Mouse (Mus musculus) stomach, postnatal 0 days (tissue): ENCODE data around the gene Lrrc14b. TPM values are rescaled to one million over a fixed set of nuclear protein-coding genes. Genes with fewer than 3 reads are reported as not detected.

Experiments
- ATAC-seq: fragments of 200-750 bp; cut with Nextera tagmentation; 2 replicates; pipeline ENCODE4 v1.8.0; 2017; ENCODE audit not compliant: low FRiP score, low TSS enrichment
- DNase-seq: peaks from one replicate; pipeline ENCODE4 v3.0.0-alpha.2; 2016; ENCODE audit warnings: low spot score
- H3K27ac ChIP-seq: fragments of 300-500 bp; sonication (generic); replicated peaks from 2 replicates; pipeline ENCODE4 v1.5.1; 2014; ENCODE audit warnings: mild to moderate bottlenecking, control low read depth
- H3K27me3 ChIP-seq: fragments of 300-500 bp; sonication (generic); 2 replicates; pipeline ENCODE4 v1.6.1; 2014; ENCODE audit warnings: low read length; ENCODE audit not compliant: control insufficient read depth, insufficient read depth
- H3K36me3 ChIP-seq: fragments of 300-500 bp; sonication (generic); 2 replicates; pipeline ENCODE4 v1.6.1; 2014; ENCODE audit warnings: low read length, mixed read lengths; ENCODE audit not compliant: control insufficient read depth, insufficient read depth
- H3K4me1 ChIP-seq: fragments of 300-500 bp; sonication (generic); replicated peaks from 2 replicates; pipeline ENCODE4 v1.6.1; 2014; ENCODE audit warnings: antibody characterized with exemption; ENCODE audit not compliant: control insufficient read depth, insufficient read depth
- H3K4me2 ChIP-seq: fragments of 300-500 bp; sonication (generic); replicated peaks from 2 replicates; pipeline ENCODE4 v1.6.1; 2014; ENCODE audit warnings: low read depth, mild to moderate bottlenecking, control low read depth, moderate library complexity
- H3K4me3 ChIP-seq: fragments of 300-500 bp; sonication (generic); 2 replicates; pipeline ENCODE4 v1.5.1; 2014; ENCODE audit warnings: low read depth, low read length, control low read depth
- H3K9ac ChIP-seq: fragments of 300-500 bp; sonication (generic); 2 replicates; pipeline ENCODE4 v1.6.1; 2014; ENCODE audit warnings: mild to moderate bottlenecking, low read length, control low read depth, mixed read lengths
- H3K9me3 ChIP-seq: fragments of 300-500 bp; sonication (generic); 2 replicates; pipeline ENCODE4 v1.6.1; 2016; ENCODE audit warnings: low read length; ENCODE audit not compliant: control insufficient read depth
- CTCF ChIP-seq: IDR thresholded peaks from 2 replicates; pipeline ENCODE4 v1.5.1; 2016; ENCODE audit warnings: antibody characterized with exemption, low read depth, mild to moderate bottlenecking, moderate library complexity
- EP300 ChIP-seq: optimal IDR thresholded peaks from 2 replicates; pipeline ENCODE3; 2016; ENCODE audit warnings: antibody characterized with exemption
- WGBS: fragments of 180-500 bp; shearing (Covaris S2); extraction: QIAGEN DNeasy Blood & Tissue Kit; methylation state at CpG from one replicate; pipeline ENCODE4 v1.1.7; 2014; 5-methylcytosine and 5-hydroxymethylcytosine counted together
- microRNA counts: library from miRNA; unstranded; fragments of <30 nt; microRNA quantifications from one replicate; lab custom pipeline; 2015
- microRNA-seq: library from miRNA; unstranded; fragments of <30 nt; microRNA quantifications from one replicate; pipeline ENCODE4, GENCODE M21; 2016
- polyA plus RNA-seq: library from polyadenylated mRNA; unstranded; fragments of >200 nt; fragmentation: Nextera tagmentation; extraction: Ambion mirVana; gene quantifications from 2 replicates; pipeline ENCODE4 v1.2.1, GENCODE M21; 2015

Lrrc14b gene
- polyA plus RNA-seq, 1 experiment from 2014 or later: not detected

DNA sequence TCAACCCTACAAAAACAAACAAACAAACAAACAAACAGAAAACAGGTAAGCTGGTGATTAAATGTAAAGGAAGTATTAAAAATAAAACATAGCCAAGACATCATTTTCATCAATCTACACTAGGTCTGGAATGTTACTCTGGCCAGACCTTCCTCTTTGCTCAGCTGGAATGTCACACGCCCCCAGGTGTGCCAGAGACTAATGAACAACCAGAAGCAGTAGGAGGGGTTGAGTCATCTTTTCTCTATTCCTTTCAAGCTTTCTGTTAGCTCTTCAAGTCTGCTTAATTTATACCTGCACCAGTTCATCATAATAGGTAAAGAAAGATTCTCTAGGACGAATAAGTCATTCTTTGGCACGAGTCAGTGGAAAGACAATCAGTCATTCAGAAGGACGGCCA, 47.4 kb downstream of the Lrrc14b start:
- TF ChIP-seq CTCF (no peak), EP300 (no peak)
- H3K36me3 ChIP-seq: peaks cover 3% of the 10 kb centered on the region; the same call in 1 of the 2 replicates
- H3K27me3 ChIP-seq: no peaks in the 10 kb centered on the region
- H3K9me3 ChIP-seq: no peaks in the 10 kb centered on the region
- H3K4me2 ChIP-seq: peak overlapping the region; percentile 78
- no peaks in the 10 kb centered on the region for H3K4me1 ChIP-seq
- peak overlapping the region; percentile 91 for H3K9ac ChIP-seq
- peak overlapping the region; percentile 89 for H3K4me3 ChIP-seq
- DNase-seq (no peak), ATAC-seq (no peak)
- 9% methylated on average over 4 of the region's 4 CpGs for WGBS
- H3K27ac ChIP-seq: peak overlapping the region; percentile 89

DNA sequence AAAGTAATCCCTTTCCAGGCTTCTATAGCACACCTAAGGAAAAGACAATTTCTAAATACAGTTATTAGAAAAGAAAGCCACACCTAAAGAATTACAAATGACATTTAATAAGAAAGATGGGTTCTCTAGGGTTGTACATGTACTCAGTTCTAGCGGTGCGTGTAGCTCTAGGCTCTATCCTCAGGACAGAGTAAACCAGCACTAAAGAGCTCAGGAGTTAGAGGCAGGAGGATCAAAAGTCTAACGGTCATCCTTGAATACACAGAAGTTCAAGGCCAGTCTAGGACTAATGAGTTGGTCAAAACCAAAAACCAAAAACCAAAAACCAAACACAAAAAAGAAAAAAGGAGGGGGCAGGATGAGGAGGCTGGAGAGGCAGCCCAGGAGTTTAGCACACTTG, 49.2 kb downstream of the Lrrc14b start:
- DNase-seq (no peak), ATAC-seq (no peak)
- Histone ChIP-seq H3K9ac (no peak overlapping the region), H3K4me2 (no peak overlapping the region), H3K27me3 (no peaks in the 10 kb centered on the region), H3K4me1 (no peaks in the 10 kb centered on the region), H3K27ac (no peak overlapping the region), H3K9me3 (no peaks in the 10 kb centered on the region), H3K4me3 (no peak overlapping the region), H3K36me3 (peaks cover 4% of the 10 kb centered on the region; the same call in 1 of the 2 replicates)
- TF ChIP-seq EP300 (no peak), CTCF (no peak)
- 92% methylated on average over 3 of the region's 3 CpGs for WGBS

MicroRNA genes within 50 kb of the gene (microRNA counts, 519-probe panel; counts per million panel counts)
- microRNA mmu-miR-692 (lab: Ali Mortazavi, UCI): not detected

Small RNAs within 50 kb of the gene (microRNA-seq; reads per million reads assigned to microRNA genes)
- gene Mir692-3: not detected

Other genes starting within 250 kb of the Lrrc14b start
- 1.3 TPM in 2 replicates for gene Slc9a3, start 242.5 kb downstream of the Lrrc14b start, polyA plus RNA-seq
- gene Exoc3, start 155.3 kb downstream of the Lrrc14b start, polyA plus RNA-seq: 43.2 and 44.5 TPM in 2 replicates
- gene Ahrr, start 71.7 kb downstream of the Lrrc14b start, polyA plus RNA-seq: 0.47 and 0.53 TPM in 2 replicates
- gene Pdcd6, start 46.4 kb downstream of the Lrrc14b start, polyA plus RNA-seq: 138 and 142 TPM in 2 replicates
- gene Sdha, start 13.7 kb downstream of the Lrrc14b start, polyA plus RNA-seq: 156 and 171 TPM in 2 replicates
- 31.4 and 33.1 TPM in 2 replicates for gene Ccdc127, start 13.7 kb downstream of the Lrrc14b start, polyA plus RNA-seq
- gene Zfp72, start 26.8 kb upstream of the Lrrc14b start, polyA plus RNA-seq: 1.7 and 2.3 TPM in 2 replicates
- 92.7 and 99.0 TPM in 2 replicates for gene Ftl1-ps1, start 35.7 kb upstream of the Lrrc14b start, polyA plus RNA-seq
- 10.6 and 10.7 TPM in 2 replicates for gene Zfp825, start 130.0 kb upstream of the Lrrc14b start, polyA plus RNA-seq